Mouse (Mus musculus): Measurements from ENCODE around the gene Tff3.

DNA sequence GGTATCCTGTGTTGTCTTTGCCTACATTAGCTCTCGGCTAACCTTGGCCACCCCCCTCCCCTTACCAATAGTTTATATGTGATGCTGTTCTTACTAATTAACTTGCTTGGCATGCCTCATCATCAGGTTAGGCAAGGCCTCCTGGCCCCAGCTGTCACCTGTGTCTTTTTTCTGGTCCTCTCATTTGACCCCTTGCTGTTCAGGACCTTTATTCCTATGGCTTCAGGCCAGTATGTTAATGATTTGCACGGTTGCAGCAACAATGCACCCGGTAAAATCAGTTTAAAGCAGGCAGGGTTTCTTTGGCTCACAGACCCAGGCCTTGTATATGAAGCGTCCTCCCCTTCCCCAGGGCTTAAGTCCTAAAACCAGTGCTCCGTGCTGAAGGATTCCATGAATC is 23.1 kb upstream of the Tff3 start:
- no peak for TF ChIP-seq CTCF (IDR thresholded peaks at IDR 0.05; ENCODE audit: borderline replicate concordance, insufficient read depth, low read length)
- no peak for TF ChIP-seq POLR2A (IDR thresholded peaks at IDR 0.05; ENCODE audit: low read depth, low read length)

Data from embryonic fibroblast, embryonic 13.5 days (primary cell).